Mouse (Mus musculus) kidney, adult 10 weeks (tissue): ENCODE measurements around the gene Mapk8ip1. TPM values are rescaled to one million over a fixed set of nuclear protein-coding genes. Genes with fewer than 3 reads are reported as not detected.

Experiments
- polyA plus RNA-seq: library from polyadenylated mRNA; stranded (reverse); fragments of 350-450 nt; fragmentation: Illumina TruSeq; extraction: RNeasy Lipid Tissue Mini Kit (QIAGEN cat#74804); gene quantifications from one replicate; pipeline ENCODE4 v1.2.3, GENCODE M21; 2014; ENCODE audit warnings: low read depth, low replicate concordance

Gene Mapk8ip1
- polyA plus RNA-seq, result 3.4 TPM

DNA sequence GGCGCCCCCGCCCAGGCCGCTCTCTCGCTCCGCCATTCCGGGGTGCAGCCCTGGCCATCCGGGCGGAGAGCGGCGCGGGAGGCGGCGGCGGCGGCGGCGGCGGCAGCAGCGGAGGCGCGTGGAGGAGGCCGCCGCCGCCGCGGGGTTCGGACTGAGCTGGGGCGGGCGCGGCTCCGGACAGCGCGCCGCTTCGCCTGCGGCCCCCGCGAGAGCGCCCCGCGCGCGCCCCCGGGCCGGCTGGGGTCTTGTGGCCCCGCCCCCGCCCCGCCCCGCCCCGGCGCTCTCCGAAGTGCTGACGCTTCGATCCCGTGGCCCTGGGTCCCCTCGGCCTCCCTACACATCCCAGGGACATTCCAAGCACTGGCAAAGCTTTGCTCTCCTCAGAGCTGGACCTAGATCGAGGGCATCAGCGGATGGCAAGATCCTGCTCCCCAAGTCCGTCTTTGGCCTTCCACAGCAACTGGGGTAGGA is at the start of gene Mapk8ip1:
Gene Mapk8ip1 (minus strand): TSS at position 173 of the 471 bp plus-strand sequence.

DNA sequence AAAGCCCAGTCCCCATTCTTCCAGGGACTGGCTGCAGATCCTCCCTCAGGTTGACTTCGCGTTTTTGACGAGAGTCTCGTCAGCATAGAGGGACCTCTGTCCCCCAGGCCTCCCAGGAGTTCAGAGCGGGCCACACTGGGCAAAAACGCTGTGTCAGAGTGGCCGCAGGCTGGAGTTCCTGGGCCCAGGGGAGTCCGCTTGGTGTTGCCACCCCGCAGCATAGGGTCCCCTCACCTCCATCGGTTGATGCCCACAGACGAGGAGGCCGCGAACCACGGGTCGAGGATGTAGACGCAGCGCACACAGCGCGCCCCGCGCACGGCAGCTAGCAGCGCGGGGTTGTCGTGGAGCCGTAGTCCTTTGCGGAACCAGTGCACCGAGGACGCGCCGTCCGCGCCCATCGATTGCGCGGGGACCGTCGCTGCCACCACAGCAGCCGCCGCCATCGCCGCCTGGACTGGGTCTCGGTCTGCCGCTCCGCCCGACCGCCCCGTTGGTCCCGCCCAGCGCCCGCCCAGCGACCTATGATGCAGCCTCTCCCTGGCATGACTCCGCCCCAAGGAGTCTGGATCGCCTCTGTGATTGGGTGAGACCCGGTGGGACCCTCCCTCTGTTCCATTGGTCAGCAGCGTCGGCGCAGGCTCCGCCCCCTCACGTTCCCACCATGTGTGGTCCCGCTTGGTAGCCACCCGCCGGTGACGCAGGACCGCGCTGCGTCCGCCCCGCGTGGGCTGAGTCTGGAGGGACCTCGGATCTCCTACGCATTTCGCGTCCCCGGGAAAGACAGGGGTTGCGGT is 32.7 kb upstream of the Mapk8ip1 start, which contains the start of gene Cry2:
Gene Cry2 (minus strand): TSS at position 466 of the 797 bp plus-strand sequence.

DNA sequence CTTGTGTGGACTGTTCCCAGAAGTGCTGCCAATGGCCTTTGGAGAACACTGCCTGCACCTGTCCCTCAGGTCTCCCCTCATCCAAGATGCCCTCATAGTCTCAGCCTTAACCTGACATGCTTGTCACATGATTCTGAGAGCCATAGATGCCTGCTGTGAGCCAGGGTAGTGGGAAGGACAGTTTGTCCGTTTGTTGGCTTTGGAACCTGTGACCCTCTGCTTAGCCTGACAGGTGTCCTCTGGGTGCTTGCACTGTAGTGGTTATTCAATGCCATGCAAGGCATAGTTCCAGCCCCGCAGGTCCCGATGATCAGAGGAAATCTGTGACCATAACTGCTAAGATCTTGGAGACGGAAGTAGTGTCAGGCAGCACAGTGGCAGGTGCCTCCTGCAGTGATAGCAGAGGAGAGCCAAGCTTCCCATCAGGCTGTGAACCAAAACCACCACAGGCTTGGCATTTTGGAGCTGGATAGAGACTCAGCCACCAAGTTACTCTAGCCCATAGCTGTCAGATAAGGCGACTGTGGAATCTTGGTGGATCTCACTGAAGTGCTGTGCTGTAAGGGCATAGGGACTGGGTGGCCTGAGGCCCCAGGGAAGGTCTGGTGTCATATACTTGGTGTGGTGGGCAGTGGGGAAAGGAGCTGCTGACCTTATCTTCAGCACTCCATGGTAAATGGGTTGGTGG is 19.0 kb downstream of the Mapk8ip1 start, which contains the start of gene 1700029I15Rik:
Gene 1700029I15Rik (plus strand): TSS at position 638 of the 688 bp plus-strand sequence.

DNA sequence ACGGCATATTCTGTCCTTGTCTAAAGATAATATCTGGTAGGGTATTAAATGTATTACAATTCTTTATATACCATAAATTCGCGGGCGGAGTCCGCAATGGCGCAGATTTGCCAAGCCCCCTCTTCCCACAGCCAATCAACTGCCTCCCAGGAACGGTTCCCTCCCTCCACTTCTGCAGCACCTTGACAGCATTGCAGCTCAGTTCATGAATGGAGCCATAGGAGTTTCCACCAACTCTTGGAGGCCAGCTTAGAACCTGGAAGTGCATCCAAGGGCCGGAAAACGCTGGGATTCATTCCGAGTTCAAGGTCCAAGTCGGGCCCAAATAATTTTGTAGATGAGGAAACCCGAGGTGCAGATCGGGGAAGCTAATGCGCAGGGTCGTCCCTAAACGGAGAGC is 26.5 kb downstream of the Mapk8ip1 start, which contains the start of the genes Pex16 and Large2:
Gene Pex16 (plus strand): TSS at position 163 of the 400 bp plus-strand sequence.
Gene Large2 (minus strand): TSS at position 356 of the 400 bp plus-strand sequence.

Other genes starting within 250 kb of the Mapk8ip1 start
- gene Pex16, start 26.6 kb downstream of the Mapk8ip1 start, polyA plus RNA-seq, result not detected
- 1.9 TPM for gene Large2, start 26.4 kb downstream of the Mapk8ip1 start, polyA plus RNA-seq
- not detected for gene 1700029I15Rik, start 18.7 kb downstream of the Mapk8ip1 start, polyA plus RNA-seq
- 0.93 TPM for gene Cry2, start 32.8 kb upstream of the Mapk8ip1 start, polyA plus RNA-seq
- gene Slc35c1, start 59.3 kb upstream of the Mapk8ip1 start, polyA plus RNA-seq, result 2.7 TPM
- 0.32 TPM for gene Chst1, start 198.4 kb upstream of the Mapk8ip1 start, polyA plus RNA-seq